Mouse (Mus musculus) gonadal fat pad, adult 2 months (tissue): ENCODE results near the gene Olfm1. TPM values are rescaled to one million over a fixed set of nuclear protein-coding genes. Genes with fewer than 3 reads are reported as not detected.

Source experiments
- DNase-seq: peaks from one replicate; pipeline ENCODE4 v3.0.0-alpha.2; 2012; ENCODE audit warnings: low read depth
- polyA plus RNA-seq: library from polyadenylated mRNA; depleted of rRNA; stranded (reverse); fragments of >200 nt; gene quantifications from 2 replicates; pipeline ENCODE4 v1.2.3, GENCODE M21; 2012

Olfm1 gene
- polyA plus RNA-seq, 1 experiment = 61.7 TPM

GRCm38 (mm10) chr2:28235129-28235528 is 42.3 kb downstream of the Olfm1 start:
- no peak for DNase-seq

- DNase-seq = no peak
These were observed 43.7 kb downstream of the Olfm1 start for GRCm38 (mm10) chr2:28236447-28236846.

DNA sequence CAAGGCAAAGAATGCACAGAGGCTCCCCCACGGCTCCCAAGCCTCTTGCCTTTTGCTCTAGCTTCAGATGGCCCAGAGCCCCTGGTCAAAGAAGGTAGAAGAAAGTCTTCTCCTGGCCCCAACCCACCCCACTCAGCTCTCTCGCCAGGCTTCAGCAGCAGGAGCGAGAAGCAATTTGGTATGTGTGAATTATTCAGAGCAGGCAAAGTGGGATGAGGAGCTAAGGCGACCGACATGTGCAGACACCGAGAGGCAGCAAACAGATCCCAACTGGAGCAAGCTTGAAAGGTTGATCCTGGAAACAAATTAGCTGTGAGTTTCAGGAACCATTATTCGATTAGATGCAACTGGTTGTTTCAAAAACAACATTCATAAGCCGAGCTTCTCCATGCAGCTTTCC is 46.8 kb downstream of the Olfm1 start:
- DNase-seq = no peak

GRCm38 (mm10) chr2:28240920-28241319 is 48.1 kb downstream of the Olfm1 start:
- DNase-seq = no peak

DNA sequence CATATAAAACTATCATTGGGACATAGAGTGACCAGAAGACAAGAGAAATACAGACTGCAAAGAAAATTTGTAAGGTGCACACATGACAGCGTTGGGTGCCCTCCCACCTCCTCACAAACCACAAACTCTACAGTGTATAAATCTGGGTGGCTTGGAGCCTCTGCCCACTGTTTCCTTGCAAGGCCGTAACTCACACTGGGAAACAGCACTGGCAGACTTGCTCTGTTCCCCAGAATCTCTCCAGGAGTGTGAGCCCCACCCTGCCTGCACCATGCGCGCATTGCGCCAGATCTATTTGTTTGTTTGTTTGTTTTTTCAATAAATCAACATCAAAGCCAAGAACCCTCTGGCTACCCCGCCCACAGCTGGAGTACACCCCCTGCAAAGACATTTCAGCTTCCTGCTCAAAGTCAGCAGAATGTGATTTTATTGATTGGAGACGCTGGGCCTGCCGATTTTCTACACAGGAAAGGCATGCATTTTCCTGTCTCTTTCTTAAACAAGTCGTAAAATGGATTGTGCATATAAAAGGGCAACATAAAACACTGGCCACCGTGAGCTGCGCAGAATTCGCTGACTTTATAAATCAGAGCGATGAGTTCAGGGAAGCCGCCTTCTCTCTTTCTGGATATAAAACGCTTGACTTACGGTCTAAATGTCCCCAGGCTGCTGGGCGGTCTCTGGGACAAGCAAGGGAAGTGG is 48.9 kb downstream of the Olfm1 start:
- DNase-seq = no peak

DNA sequence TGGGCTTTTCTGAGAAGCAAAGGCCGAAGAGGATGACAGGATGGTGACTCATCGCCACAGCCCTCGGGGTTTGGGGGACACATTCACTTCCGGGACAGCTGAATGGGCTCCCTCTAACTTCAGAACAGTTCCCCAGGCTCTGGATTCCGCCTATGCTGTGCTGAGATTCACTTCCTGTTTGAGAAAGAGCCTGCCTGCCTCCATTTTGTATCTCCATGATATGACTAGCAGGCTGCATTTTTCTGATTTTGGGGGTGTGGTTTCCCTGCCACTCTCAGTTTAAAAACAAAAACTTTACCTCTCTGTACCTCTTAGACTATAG is 49.4 kb downstream of the Olfm1 start:
- DNase-seq = no peak

DNA sequence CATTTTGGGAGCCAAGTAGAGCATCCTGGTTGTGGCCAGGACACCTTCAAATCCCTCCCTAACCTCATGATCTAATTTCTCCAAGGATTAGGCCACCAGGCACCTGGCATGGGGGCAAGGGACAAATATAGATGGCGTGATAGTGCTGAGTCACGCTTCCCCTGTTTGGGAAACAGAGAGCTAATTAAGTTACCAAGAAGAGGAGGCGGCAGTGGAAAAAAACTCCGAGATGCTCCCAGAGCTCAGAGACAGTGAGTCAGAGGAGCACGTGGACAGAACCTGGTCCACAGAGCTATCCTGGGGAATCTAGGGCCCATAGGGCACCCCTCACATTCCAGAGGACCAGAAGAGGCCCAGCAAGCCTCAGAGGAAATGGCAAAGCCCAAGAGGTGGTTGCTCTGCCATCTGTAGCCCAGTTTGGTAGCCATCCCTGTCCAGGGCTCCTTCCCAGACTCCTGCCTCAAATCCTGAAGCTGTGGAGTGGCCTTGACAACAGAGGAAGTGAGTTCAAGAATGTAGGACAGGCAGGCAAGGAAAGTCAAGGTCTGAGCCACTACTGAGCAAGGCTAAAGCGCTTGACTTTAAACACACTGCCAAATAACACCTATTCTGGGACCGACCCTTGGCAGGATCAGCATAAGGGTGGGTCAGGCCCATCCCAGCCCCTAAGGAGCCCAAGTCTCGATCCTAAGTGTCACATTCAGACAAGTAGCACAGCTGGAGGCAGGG is 52.0 kb downstream of the Olfm1 start:
- DNase-seq = no peak

- no peak for DNase-seq
These were observed 53.4 kb downstream of the Olfm1 start for GRCm38 (mm10) chr2:28246110-28246653.

DNA sequence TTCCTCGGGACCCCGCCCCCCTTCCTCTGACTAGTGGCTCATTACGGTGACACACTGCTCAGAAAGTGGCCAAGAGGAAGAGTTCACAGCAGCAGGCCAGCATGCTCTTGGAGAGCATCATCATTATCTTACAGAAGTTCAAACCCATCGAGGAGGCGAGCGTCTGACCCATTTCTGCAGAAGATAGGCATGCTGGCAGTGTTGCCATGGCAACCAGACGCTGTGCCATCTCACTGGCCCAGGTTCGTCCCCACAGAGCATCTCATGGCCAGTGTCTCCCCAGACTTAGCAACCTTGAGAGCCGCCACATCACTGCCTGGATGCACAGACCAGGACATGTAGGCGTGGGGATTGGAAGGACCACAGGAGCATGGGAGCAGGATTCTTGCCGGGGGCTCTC is 54.3 kb downstream of the Olfm1 start:
- DNase-seq = no peak

- no peak for DNase-seq
These were observed 59.8 kb downstream of the Olfm1 start for GRCm38 (mm10) chr2:28252554-28252953.

DNA sequence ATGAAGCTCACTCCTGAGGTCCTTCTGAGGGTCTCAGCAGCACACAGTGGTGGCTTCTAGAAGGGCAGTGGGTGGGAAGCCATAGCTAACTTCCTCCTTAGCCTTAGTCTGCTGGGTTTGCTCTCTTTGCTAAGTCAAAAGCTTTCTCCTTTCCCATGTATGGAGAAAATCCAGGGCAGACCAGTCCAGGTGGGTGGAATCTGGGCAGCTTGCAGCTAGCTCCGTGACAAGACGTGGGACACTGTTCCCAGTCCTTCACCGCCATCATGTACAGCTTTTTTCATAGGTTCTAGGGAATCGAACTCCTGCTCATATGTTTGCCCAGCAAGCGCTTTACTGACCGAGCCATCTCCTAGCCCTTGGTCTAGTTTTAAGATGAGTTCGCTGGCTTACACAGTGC is 63.2 kb downstream of the Olfm1 start:
- DNase-seq = no peak

DNA sequence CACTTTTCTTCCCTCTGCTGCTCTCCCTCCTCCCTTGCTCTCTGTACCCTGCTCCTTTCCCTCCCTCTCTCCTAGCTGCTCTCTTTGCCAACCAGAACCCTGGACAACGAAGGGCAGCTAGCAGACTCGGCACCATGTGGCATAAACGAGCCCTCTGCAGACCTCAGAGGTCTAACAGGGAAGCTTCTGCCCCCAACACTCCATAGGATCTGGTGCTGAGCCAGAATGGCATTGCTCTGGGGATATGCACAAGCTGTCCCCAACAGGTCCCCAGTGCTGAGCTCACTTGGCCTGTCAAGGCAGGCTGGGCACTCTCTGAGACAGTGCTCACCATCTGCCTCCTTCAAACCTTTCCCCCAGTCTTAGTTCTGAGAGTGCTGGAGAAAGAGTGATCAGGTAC is 68.6 kb downstream of the Olfm1 start:
- DNase-seq = no peak

DNA sequence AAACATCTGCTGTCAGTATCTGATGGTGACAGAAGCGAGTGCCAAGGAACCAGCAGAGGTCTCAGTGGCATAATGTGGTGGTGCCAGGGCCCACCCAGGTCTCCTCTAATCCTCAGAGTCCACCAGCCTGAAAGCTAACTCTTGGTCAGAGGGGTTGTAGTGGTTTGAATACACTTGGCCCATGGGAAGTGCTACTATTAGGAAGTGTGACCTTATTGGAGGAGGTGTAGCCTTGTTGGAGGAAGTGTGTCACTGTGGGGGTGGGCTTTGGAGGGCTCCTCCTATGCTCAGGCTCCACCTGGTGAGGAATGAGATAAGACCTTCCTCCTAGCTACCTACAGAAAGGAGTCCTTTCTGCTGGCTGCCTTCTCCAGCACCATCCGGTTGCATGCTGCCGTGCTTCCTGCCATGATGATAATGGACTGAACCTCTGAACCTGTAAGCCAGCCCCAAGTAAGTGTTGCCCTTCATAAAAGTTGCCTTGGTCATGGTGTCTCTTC is 75.0 kb downstream of the Olfm1 start:
- no peak for DNase-seq

GRCm38 (mm10) chr2:28270561-28270960 is 77.8 kb downstream of the Olfm1 start:
- DNase-seq = no peak

GRCm38 (mm10) chr2:28272218-28272965 is 79.6 kb downstream of the Olfm1 start:
- no peak for DNase-seq

DNA sequence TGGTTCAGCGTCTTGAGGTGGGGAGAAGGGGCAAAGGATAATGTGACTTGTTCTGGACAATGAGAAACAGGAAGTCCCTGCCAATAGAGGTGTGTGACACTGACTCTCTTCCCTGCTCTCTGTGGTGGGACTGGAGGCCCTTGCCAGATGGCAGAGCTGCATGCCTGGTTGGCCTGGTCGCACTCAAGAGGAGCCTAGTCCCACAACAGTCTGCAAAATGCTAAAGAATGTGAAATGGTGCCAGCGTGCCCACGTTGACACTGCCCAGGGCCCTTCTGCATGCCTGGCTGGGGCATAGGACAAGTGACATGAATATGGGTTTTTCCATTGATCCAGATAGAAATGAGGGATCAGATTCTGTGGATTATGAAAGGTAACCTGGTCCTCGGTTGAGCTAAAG is 81.2 kb downstream of the Olfm1 start:
- no peak for DNase-seq

DNA sequence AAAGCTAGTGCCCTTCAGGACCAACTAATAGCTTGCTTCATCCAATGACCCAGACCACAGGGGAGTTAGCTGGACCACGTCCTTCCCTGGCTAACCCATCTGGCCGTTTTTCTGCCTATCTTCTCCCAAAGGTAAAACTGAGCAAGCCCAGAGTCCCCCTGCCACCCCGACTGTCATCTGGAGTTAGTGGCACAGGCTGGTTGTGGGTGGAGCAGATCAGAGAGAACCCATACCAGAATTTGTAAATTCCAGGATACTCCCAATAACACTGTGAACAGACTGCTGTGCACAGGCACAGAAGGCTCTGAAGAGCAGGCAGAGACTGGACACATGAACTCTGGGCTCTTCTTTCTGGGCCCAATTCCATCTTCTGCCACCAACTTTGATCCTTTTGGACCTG is 82.6 kb downstream of the Olfm1 start:
- no peak for DNase-seq

DNA sequence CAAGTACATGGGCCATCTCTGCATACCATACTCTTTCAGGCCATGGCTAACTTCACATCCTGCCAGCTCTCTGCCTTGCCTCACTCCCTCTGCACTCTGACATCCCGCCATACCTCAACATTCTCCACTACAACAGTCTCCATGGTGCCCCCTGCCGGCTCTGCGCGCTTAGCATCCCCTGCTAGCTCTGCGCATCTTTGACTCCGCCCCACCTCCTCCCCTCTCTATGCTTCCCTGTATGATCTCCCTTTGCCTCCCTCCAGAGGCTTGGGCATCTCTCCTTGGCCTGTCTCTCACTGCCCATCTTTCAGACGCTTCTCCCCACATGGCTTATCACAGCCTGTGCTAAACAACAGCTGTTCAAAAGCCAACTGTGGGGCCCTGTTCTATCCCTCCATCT is 85.4 kb downstream of the Olfm1 start:
- no peak for DNase-seq

DNA sequence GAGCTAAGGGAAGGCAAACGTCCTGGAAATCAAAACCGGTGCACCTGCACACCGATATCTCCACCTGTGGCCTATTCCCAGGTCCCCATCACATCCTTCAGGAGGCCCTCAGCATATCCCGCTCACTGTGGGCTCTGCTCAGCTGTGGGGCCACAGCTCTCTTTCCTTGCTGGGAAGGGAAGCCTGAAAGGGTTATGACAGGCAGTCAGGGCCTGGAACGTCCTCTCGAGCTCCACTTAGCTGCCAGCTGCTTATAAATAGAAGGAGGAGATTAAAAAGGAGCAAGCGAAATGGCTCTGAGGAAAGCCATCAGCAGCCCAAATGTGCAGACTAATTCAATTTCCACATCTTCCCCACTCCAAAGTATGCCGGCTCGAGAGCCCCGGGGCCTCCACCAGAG is 86.1 kb downstream of the Olfm1 start:
- DNase-seq = no peak
